23 mouse cellular contexts compared by ENCODE assay signal in genomic region chr2:168335739-168336385, GRCm38 (mm10). TPM values are rescaled to one million over a fixed set of nuclear protein-coding genes. Genes with fewer than 3 reads are reported as not detected.
"Had no signal": no experiment of that assay in that cellular context is flagged by ENCODE, and none has a peak within 500 bp of the region (broad histone marks: within the 10 kb centered on the region; RNA-seq: fewer than 3 reads in every experiment).

No protein-coding gene starts in this region.

- H3K27me3 ChIP-seq: intestine, embryonic 15.5 days; limb, embryonic 12.5 days; limb, embryonic 15.5 days; neural tube, embryonic 13.5 days had no signal

- H3K9ac ChIP-seq: intestine, embryonic 15.5 days; limb, embryonic 12.5 days; limb, embryonic 15.5 days; liver, embryonic 14.5 days; liver, postnatal 0 days; lung, embryonic 14.5 days; midbrain, embryonic 13.5 days; neural tube, embryonic 13.5 days had no signal

- ATAC-seq: intestine, embryonic 15.5 days; liver, postnatal 0 days; lung, postnatal 0 days; midbrain, embryonic 13.5 days; midbrain, embryonic 16.5 days had no signal

- H3K4me3 ChIP-seq: intestine, embryonic 15.5 days; limb, embryonic 12.5 days; limb, embryonic 15.5 days; megakaryocyte, embryonic 14.5 days; midbrain, embryonic 10.5 days; midbrain, embryonic 13.5 days; myocyte; neural tube, embryonic 13.5 days had no signal

- H3K4me2 ChIP-seq: intestine, embryonic 15.5 days; limb, embryonic 12.5 days; limb, embryonic 15.5 days; liver, embryonic 11.5 days; lung, embryonic 14.5 days; midbrain, embryonic 13.5 days; neural tube, embryonic 13.5 days had no signal

- DNase-seq: left cerebral cortex, postnatal 4 days; liver, postnatal 0 days; lung, embryonic 14.5 days; retina, postnatal 1 day; thymus, adult 2 months; thymus, postnatal 14 days; thymus, postnatal 4 days had no signal

- H3K36me3 ChIP-seq: intestine, embryonic 15.5 days; limb, embryonic 12.5 days; limb, embryonic 15.5 days; midbrain, embryonic 10.5 days; midbrain, embryonic 13.5 days; neural tube, embryonic 13.5 days had no signal

- H3K27ac ChIP-seq: intestine, embryonic 15.5 days; limb, embryonic 12.5 days; limb, embryonic 15.5 days; liver, embryonic 14.5 days; macrophage; midbrain, embryonic 10.5 days; midbrain, embryonic 13.5 days; neural tube, embryonic 13.5 days; stomach, postnatal 0 days had no signal

- H3K9me3 ChIP-seq: intestine, embryonic 15.5 days; limb, embryonic 12.5 days; limb, embryonic 15.5 days; megakaryocyte, embryonic 14.5 days; midbrain, embryonic 10.5 days; midbrain, embryonic 13.5 days; neural tube, embryonic 13.5 days had no signal

RNA-seq across cellular contexts. Expression of gene Kcng1, which starts 54.3 kb away (rescaled TPM):
- total RNA-seq: monocyte, adult 5-6 weeks; neutrophil, adult 5-6 weeks had no signal
- polyA plus RNA-seq: macrophage, myocyte had no signal
